Mouse (Mus musculus) thymus, adult 2 months (tissue): ENCODE results near the gene Nadsyn1. TPM values are rescaled to one million over a fixed set of nuclear protein-coding genes. Genes with fewer than 3 reads are reported as not detected.

Source experiments
- DNase-seq: peaks from one replicate; pipeline ENCODE4 v3.0.0; 2021
- H3K27ac ChIP-seq: fragments of 200-500 bp; 2 replicates; pipeline ENCODE4 v1.5.1; 2012; ENCODE audit warnings: low read length, control low read depth; ENCODE audit not compliant: control insufficient read depth, insufficient read depth
- H3K27me3 ChIP-seq: fragments of 200-500 bp; 2 replicates; pipeline ENCODE4 v1.6.1; 2012; ENCODE audit warnings: mild to moderate bottlenecking, low read length, moderate library complexity, mixed read lengths; ENCODE audit not compliant: control insufficient read depth, insufficient read depth
- H3K36me3 ChIP-seq: fragments of 200-500 bp; 2 replicates; pipeline ENCODE4 v1.6.1; 2012; ENCODE audit warnings: mild to moderate bottlenecking, low read length, moderate library complexity; ENCODE audit not compliant: control insufficient read depth, insufficient read depth
- H3K4me1 ChIP-seq: fragments of 200-500 bp; replicated peaks from 2 replicates; pipeline ENCODE4 v1.6.1; 2012; ENCODE audit warnings: low read length; ENCODE audit not compliant: control insufficient read depth, insufficient read depth
- H3K4me3 ChIP-seq: fragments of 200-500 bp; 2 replicates; pipeline ENCODE4 v1.5.1; 2012; ENCODE audit warnings: mild to moderate bottlenecking, low read length, control low read depth, moderate library complexity; ENCODE audit not compliant: control insufficient read depth, insufficient read depth
- CTCF ChIP-seq: fragments of 200-500 bp; IDR thresholded peaks from 2 replicates; pipeline ENCODE4 v1.5.1; 2012; ENCODE audit warnings: mild to moderate bottlenecking, control low read depth, low read length, moderate library complexity, borderline replicate concordance; ENCODE audit not compliant: control insufficient read depth, poor library complexity, insufficient read depth; ENCODE audit errors: extremely low read depth
- POLR2A ChIP-seq: fragments of 200-500 bp; IDR thresholded peaks from 2 replicates; pipeline ENCODE4 v1.6.1; 2012; ENCODE audit warnings: mild to moderate bottlenecking, low read length, control low read depth, moderate library complexity; ENCODE audit not compliant: control insufficient read depth, poor library complexity, insufficient read depth; ENCODE audit errors: extremely low read depth
- WGBS: fragments of 180-500 bp; shearing (Covaris S2); methylation state at CpG from one replicate; pipeline ENCODE4 v1.1.7; 2018; 5-methylcytosine and 5-hydroxymethylcytosine counted together
- polyA plus RNA-seq: library from polyadenylated mRNA; depleted of rRNA; stranded (reverse); fragments of >200 nt; gene quantifications from 2 replicates; pipeline ENCODE4 v1.2.3, GENCODE M21; 2012

The Nadsyn1 gene
- polyA plus RNA-seq, 1 experiment = 17.7 TPM

- H3K27ac ChIP-seq = no peak overlapping the region
- H3K36me3 ChIP-seq = no peaks in the 10 kb centered on the region
- 94% methylated on average over 6 of the region's 6 CpGs for WGBS
- no peaks in the 10 kb centered on the region for H3K27me3 ChIP-seq
- no peak for DNase-seq
- TF ChIP-seq CTCF (no peak), POLR2A (no peak)
- no peak overlapping the region for H3K4me3 ChIP-seq
- H3K4me1 ChIP-seq = peaks cover 6% of the 10 kb centered on the region; the same call in 1 of the 2 replicates
These were observed 30.2 kb downstream of the Nadsyn1 start for GRCm38 (mm10) chr7:143792336-143792985.

- peak within 1 kb of the TSS; percentile 88 for H3K27ac ChIP-seq
- DNase-seq = peak; percentile 67
- WGBS = 10% methylated on average over 21 of the region's 21 CpGs
- H3K27me3 ChIP-seq = no peaks in the 10 kb centered on the region
- no peaks in the 10 kb centered on the region for H3K36me3 ChIP-seq
- no peak for TF ChIP-seq POLR2A
- no peak for TF ChIP-seq CTCF
- H3K4me1 ChIP-seq = peaks cover 45% of the 10 kb centered on the region
- peak within 1 kb of the TSS; percentile 65 for H3K4me3 ChIP-seq
These were observed 38.4 kb downstream of the Nadsyn1 start, which contains the start of gene Mrgpre for GRCm38 (mm10) chr7:143783996-143784829. TSS of gene Mrgpre (minus strand) at chr7:143784500.

DNA sequence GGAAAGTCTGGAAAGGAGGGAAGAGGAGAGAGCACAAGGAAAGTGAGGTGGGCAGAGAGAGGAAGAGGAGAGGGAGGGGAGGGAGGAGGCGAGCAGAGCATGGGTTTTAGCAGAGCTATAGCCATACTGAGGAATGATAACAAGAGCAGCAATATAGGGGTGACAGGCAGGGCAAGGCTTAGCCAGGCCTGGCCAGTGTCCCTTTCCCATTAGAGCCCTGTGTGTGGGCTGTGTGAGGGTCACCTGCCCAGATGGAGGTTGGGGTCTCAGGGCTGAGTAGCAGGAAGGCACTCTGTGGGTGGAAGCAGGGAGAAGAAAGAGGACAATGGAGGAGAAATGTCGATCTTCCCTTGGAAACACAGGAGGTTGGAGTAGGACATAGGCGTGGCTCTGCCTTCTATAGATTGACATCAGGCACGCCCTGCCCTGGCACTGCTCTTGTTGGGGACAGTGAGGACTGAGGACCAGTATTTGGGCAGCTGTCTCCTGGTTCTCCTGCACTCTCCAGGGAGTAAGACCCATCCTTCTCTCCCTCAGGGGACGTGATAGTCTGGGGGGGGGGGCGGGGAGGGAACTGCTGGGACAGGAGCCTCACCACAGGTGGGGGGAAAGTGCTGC lies 39.2 kb downstream of the Nadsyn1 start:
- Histone ChIP-seq H3K27ac (no peak overlapping the region), H3K4me1 (peaks cover 45% of the 10 kb centered on the region), H3K27me3 (no peaks in the 10 kb centered on the region), H3K4me3 (peak overlapping the region; percentile 65), H3K36me3 (no peaks in the 10 kb centered on the region)
- TF ChIP-seq CTCF (no peak), POLR2A (0 out of 2 replicates have a peak, but pooled peaks have one; percentile 10)
- DNase-seq = no peak
- 28% methylated on average over 6 of the region's 6 CpGs for WGBS

DNA sequence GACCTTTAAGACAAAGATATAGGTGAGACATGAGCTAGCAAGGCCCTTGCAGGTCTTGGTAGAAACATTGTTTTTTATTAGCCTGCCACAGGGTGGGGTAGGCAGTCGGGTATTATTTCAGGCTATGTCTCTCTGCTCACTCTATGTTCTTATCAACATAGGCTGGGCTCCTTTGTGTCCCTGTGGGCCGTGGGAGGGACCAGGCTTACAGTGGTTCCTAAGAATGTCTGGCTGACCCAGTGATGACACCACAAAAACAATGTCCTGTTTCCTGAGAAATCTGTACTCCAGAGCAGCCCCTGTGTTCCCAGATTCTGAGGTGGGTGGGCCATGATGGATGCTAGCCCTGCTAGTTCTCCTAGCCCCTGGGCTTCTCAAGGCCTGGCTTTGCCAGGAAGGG lies 45.3 kb downstream of the Nadsyn1 start:
- Histone ChIP-seq H3K27me3 (no peaks in the 10 kb centered on the region), H3K36me3 (no peaks in the 10 kb centered on the region), H3K4me3 (no peak overlapping the region), H3K27ac (no peak overlapping the region), H3K4me1 (peaks cover 3% of the 10 kb centered on the region)
- no peak for DNase-seq
- WGBS = 69% methylated on average over 2 of the region's 2 CpGs
- TF ChIP-seq CTCF (no peak), POLR2A (no peak)

DNA sequence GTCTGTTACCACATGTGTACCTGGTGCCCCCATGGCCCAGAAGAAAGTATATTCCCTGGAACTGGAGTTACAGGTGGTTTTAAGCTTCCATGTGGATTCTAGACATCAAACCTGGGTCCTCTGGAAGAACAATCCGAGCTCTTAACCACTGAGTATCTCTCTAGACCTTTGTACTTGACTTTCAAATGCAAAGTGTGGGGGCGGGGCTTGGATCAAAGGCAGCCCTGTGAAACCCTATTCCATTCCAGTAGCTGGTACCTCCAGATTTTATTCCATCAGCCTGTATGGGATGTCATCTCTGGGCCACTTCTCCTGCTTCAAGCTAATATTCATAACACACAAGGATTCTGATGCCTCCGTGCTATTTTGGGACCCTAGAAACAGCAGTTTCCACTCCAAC lies 46.5 kb downstream of the Nadsyn1 start:
- Histone ChIP-seq H3K27me3 (no peaks in the 10 kb centered on the region), H3K27ac (no peak overlapping the region), H3K4me3 (no peak overlapping the region), H3K36me3 (no peaks in the 10 kb centered on the region), H3K4me1 (no peaks in the 10 kb centered on the region)
- DNase-seq = no peak
- no peak for TF ChIP-seq CTCF
- no peak for TF ChIP-seq POLR2A
- 64% methylated on average over 3 of the region's 3 CpGs for WGBS

DNA sequence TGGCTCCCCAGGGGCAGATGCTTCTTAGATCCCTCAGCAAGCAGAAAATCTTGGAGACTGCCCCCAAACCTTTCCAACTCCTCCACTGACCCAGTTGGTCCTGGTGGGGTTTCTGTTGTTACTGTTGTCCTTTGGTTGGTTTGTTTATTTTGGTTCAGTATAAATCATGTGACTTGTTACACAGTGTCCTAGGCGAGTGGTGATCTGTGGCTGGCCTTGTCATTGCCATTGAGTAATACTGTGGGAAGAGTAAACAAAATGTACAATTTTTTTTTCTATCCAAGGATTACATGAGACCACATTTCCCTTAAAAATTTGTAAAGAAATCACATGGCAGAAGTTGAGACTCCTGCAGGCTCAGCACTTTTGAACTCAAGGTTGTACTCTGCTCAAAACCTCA lies 53.2 kb downstream of the Nadsyn1 start:
- no peak for TF ChIP-seq CTCF
- no peak for TF ChIP-seq POLR2A
- no peak overlapping the region for H3K4me3 ChIP-seq
- H3K27ac ChIP-seq = no peak overlapping the region
- no peaks in the 10 kb centered on the region for H3K36me3 ChIP-seq
- no peak for DNase-seq
- H3K27me3 ChIP-seq = no peaks in the 10 kb centered on the region
- peaks cover 14% of the 10 kb centered on the region for H3K4me1 ChIP-seq
- WGBS = 93% methylated on average over 1 of the region's 1 CpGs
